15 mouse cellular contexts compared by ENCODE assay signal in the genomic region with DNA sequence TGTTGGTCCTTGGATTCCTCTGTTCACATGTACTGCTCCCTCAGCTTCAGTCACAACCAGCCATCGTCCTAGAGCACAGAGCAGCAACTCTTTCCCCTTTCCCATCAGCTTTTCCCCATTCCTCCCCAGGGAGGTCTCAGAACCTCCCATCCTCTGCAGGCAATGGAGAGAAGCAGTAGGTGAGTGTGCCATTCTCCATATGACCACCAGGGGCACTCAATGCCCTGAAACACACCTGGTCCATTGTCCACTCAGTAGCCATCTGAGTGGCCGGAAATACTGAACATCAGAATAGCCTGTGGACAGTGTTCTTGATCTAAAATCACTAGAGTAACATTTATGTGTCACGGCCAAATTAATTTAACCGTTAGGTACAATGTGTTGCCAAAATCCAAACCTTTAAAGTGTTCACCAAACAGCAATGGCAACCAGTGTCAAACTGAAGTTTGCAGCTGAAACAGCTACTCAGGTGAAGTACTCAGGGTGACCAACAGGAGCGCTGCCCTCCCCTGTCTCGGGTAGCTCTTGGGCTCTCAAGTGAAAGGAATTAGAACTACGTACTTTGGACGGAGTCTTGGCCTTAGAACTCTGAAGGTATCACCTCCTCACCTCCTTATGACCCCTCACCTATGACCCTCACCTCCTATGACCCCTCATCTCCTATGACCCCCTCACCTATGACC. TPM values are rescaled to one million over a fixed set of nuclear protein-coding genes. Genes with fewer than 3 reads are reported as not detected.
DNase-seq lines count a peak whose midpoint lies in the region; ATAC-seq and TF ChIP-seq lines count a peak whose summit lies in the region.
"Had no signal": no experiment of that assay in that cellular context is flagged by ENCODE, and none has a peak within 500 bp of the region (broad histone marks: within the 10 kb centered on the region; RNA-seq: fewer than 3 reads in every experiment).

No protein-coding gene starts in this region.

- no peaks in the 10 kb centered on the region for H3K27me3 ChIP-seq in cerebellum, adult 2 months (ENCODE audit: control insufficient read depth, insufficient read depth, low read length)
- no peaks in the 10 kb centered on the region for H3K27me3 ChIP-seq in liver, embryonic 14.5 days (ENCODE audit: control insufficient read depth, insufficient read depth, low read length)
- H3K27me3 ChIP-seq in liver, embryonic 12.5 days (replicated peaks) = no peaks in the 10 kb centered on the region
- no peaks in the 10 kb centered on the region for H3K27me3 ChIP-seq in Patski
- H3K27me3 ChIP-seq: forebrain, embryonic 15.5 days; heart, embryonic 15.5 days; midbrain, embryonic 15.5 days; stomach, embryonic 15.5 days had no signal

- TF ChIP-seq EP300 in liver, embryonic 14.5 days (IDR thresholded peaks at IDR 0.05; ENCODE audit: low read depth) = no peak

- no peak for ATAC-seq in cerebellum, adult (ENCODE audit: insufficient number of reproducible peaks, low FRiP score, low TSS enrichment)
- no peak for ATAC-seq in liver, embryonic 14.5 days (ENCODE audit: insufficient read depth)
- no peak for ATAC-seq in liver, embryonic 12.5 days
- ATAC-seq in Patski = peak; percentile 49
- ATAC-seq in megakaryocyte-erythroid progenitor cell, adult 5-6 weeks (replicated peaks; ENCODE audit: low FRiP score, low TSS enrichment, poor library complexity, severe bottlenecking) = peak; percentile 86
- ATAC-seq: forebrain, embryonic 15.5 days; midbrain, embryonic 15.5 days had no signal

- 83% methylated on average over 8 of the region's 8 CpGs for WGBS in cerebellum, adult 2 months
- WGBS in liver, embryonic 14.5 days (ENCODE audit: insufficient replicate concordance) = 62% methylated on average over 8 of the region's 8 CpGs
- WGBS in liver, embryonic 12.5 days (ENCODE audit: insufficient replicate concordance) = 76% methylated on average over 8 of the region's 8 CpGs

- no peak for TF ChIP-seq POLR2A in cerebellum, adult 2 months (IDR thresholded peaks at IDR 0.05; ENCODE audit: borderline replicate concordance, insufficient read depth, low read length)

- DNase-seq in cerebellum, adult 2 months = no peak
- DNase-seq in liver, embryonic 14.5 days (ENCODE audit: low read depth in 3 of 3, low spot score in 3 of 3) = no peak
- DNase-seq in Patski (ENCODE audit: low read depth, low spot score) = no peak
- DNase-seq in right cerebral cortex, postnatal 4 days = no peak
- DNase-seq in urinary bladder, postnatal 4 days (ENCODE audit: low spot score in 2 of 2) = no peak
- DNase-seq: adrenal gland, postnatal 36 days; cerebellum, postnatal 36 days; kidney, postnatal 14 days had no signal

- in situ Hi-C loops in Patski (cut with MboI; ENCODE audit: low pct_unique_long_range_greater_than_20kb) = no loop called here

- no peaks in the 10 kb centered on the region for H3K4me1 ChIP-seq in cerebellum, adult 2 months (ENCODE audit: control insufficient read depth, insufficient read depth, low read length)
- H3K4me1 ChIP-seq in liver, embryonic 14.5 days (replicated peaks; ENCODE audit: control insufficient read depth in 2 of 2, insufficient read depth in 2 of 2, low read length in 1 of 2) = peaks cover 0 to 1% of the 10 kb centered on the region in 2 experiments; a peak in 1 of 4 replicates
- H3K4me1 ChIP-seq in liver, embryonic 12.5 days = no peaks in the 10 kb centered on the region
- H3K4me1 ChIP-seq: forebrain, embryonic 15.5 days; heart, embryonic 15.5 days; midbrain, embryonic 15.5 days; stomach, embryonic 15.5 days had no signal

- H3K9me3 ChIP-seq in liver, embryonic 14.5 days (ENCODE audit: control insufficient read depth, low read length) = no peaks in the 10 kb centered on the region
- H3K9me3 ChIP-seq in liver, embryonic 12.5 days (replicated peaks) = no peaks in the 10 kb centered on the region
- H3K9me3 ChIP-seq: forebrain, embryonic 15.5 days; heart, embryonic 15.5 days; midbrain, embryonic 15.5 days; stomach, embryonic 15.5 days had no signal

- CTCF ChIA-PET in Patski (lab: Charles Lee) = interaction anchor here (0.7 to 1.9 kb wide), 3 partner anchors 8 to 115 kb away, joined by 3 to 5 read pairs (median 5); no protein-coding TSS in a partner anchor

- H3K9ac ChIP-seq in liver, embryonic 14.5 days (replicated peaks) = no peak overlapping the region
- no peak overlapping the region for H3K9ac ChIP-seq in liver, embryonic 12.5 days
- H3K9ac ChIP-seq: forebrain, embryonic 15.5 days; heart, embryonic 15.5 days; midbrain, embryonic 15.5 days; stomach, embryonic 15.5 days had no signal

- peak; percentile 47; the same call in 1 of the 2 replicates for TF ChIP-seq CTCF in cerebellum, adult 2 months (IDR thresholded peaks at IDR 0.05; ENCODE audit: borderline replicate concordance, insufficient read depth, low read depth, low read length)
- TF ChIP-seq CTCF in liver, embryonic 14.5 days (IDR thresholded peaks at IDR 0.05; ENCODE audit: low read depth) = peak; percentile 77
- peak; percentile 71 for TF ChIP-seq CTCF in Patski (IDR thresholded peaks at IDR 0.05)

- H3K4me2 ChIP-seq in liver, embryonic 14.5 days (ENCODE audit: low read depth) = no peak overlapping the region
- H3K4me2 ChIP-seq in liver, embryonic 12.5 days = no peak overlapping the region
- H3K4me2 ChIP-seq: forebrain, embryonic 15.5 days; heart, embryonic 15.5 days; midbrain, embryonic 15.5 days; stomach, embryonic 15.5 days had no signal

- no peak overlapping the region for H3K4me3 ChIP-seq in cerebellum, adult 2 months (replicated peaks; ENCODE audit: insufficient read depth, low read depth, low read length)
- H3K4me3 ChIP-seq in liver, embryonic 14.5 days (ENCODE audit: insufficient read depth in 1 of 2, low read depth in 2 of 2, low read length in 2 of 2) = no peak overlapping the region
- H3K4me3 ChIP-seq in liver, embryonic 12.5 days = no peak overlapping the region
- H3K4me3 ChIP-seq: forebrain, embryonic 15.5 days; heart, embryonic 15.5 days; midbrain, embryonic 15.5 days; stomach, embryonic 15.5 days had no signal

- POLR2A ChIA-PET in Patski (lab: Charles Lee) = no interaction called here

- H3K36me3 ChIP-seq in liver, embryonic 14.5 days (replicated peaks; ENCODE audit: control insufficient read depth, insufficient read depth, low read depth) = no peaks in the 10 kb centered on the region
- no peaks in the 10 kb centered on the region for H3K36me3 ChIP-seq in liver, embryonic 12.5 days
- H3K36me3 ChIP-seq: forebrain, embryonic 15.5 days; heart, embryonic 15.5 days; midbrain, embryonic 15.5 days; stomach, embryonic 15.5 days had no signal

- H3K27ac ChIP-seq in cerebellum, adult 2 months (ENCODE audit: insufficient read depth, low read length) = no peak overlapping the region
- H3K27ac ChIP-seq in liver, embryonic 14.5 days = no peak overlapping the region
- no peak overlapping the region for H3K27ac ChIP-seq in liver, embryonic 12.5 days
- H3K27ac ChIP-seq: forebrain, embryonic 15.5 days; heart, embryonic 15.5 days; midbrain, embryonic 15.5 days; stomach, embryonic 15.5 days had no signal

RNA-seq across cellular contexts. Expression of a gene that starts 17.7 kb away (rescaled TPM):
- polyA plus RNA-seq in cerebellum, adult 2 months (2012; rRNA removed) = 2.8 and 4.2 TPM in 2 replicates
- polyA plus RNA-seq in liver, embryonic 14.5 days (2012; rRNA removed) = 0.09 and 0.11 TPM in 2 replicates
- 0.19 and 0.24 TPM in 2 replicates for polyA plus RNA-seq in liver, embryonic 14.5 days (2014; fragmentation: Nextera tagmentation; extraction: Ambion mirVana)
- 0.66 TPM in 2 replicates for polyA plus RNA-seq in liver, embryonic 12.5 days (2016; fragmentation: Nextera tagmentation; extraction: Ambion mirVana)
- polyA plus RNA-seq in Patski (2021) = 0.23 TPM
- not detected in 2 replicates for total RNA-seq in megakaryocyte-erythroid progenitor cell, adult 5-6 weeks (2014; fragmentation: Nextera tagmentation)
- total RNA-seq in megakaryocyte-erythroid progenitor cell, adult 5-6 weeks (2017) = 0.09 TPM in 1 of 2 replicates, not detected in the other

Comparison
In these comparisons a context has a peak if more than half of its experiments do, and no peak if none do; other contexts are left out.
1. ATAC-seq: peak in Patski (single experiment) and megakaryocyte-erythroid progenitor cell, adult 5-6 weeks (single experiment); none in cerebellum, adult (single experiment), liver, embryonic 14.5 days (single experiment) and liver, embryonic 12.5 days (single experiment).
2. Peak in every context shown above with its lines, with median percentiles within 50 percentile points of each other: CTCF ChIP-seq.